21 mouse cellular contexts compared by ENCODE assay signal in genomic region chr4:120262206-120262605, GRCm38 (mm10). TPM values are rescaled to one million over a fixed set of nuclear protein-coding genes. Genes with fewer than 3 reads are reported as not detected.
DNase-seq lines count a peak whose midpoint lies in the region; ATAC-seq and TF ChIP-seq lines count a peak whose summit lies in the region.
"Had no signal": no experiment of that assay in that cellular context is flagged by ENCODE, and none has a peak within 500 bp of the region (broad histone marks: within the 10 kb centered on the region; RNA-seq: fewer than 3 reads in every experiment).

No protein-coding gene starts in this region.

- no peak for DNase-seq in hindbrain, embryonic 10.5 days (ENCODE audit: low spot score)
- DNase-seq in hindbrain, embryonic 11.5 days (ENCODE audit: low spot score): no peak
- no peak for DNase-seq in embryonic facial prominence, embryonic 14.5 days (ENCODE audit: low spot score)
- no peak for DNase-seq in midbrain, embryonic 14.5 days
- DNase-seq in left cerebral cortex, adult 18-20 months (ENCODE audit: low spot score in 2 of 2): no peak
- no peak for DNase-seq in lung, adult 2 months
- DNase-seq: adrenal gland, adult 2 months; cerebellum, adult 11-12 months; kidney, adult 11 months; kidney, postnatal 25 days; lung, adult 18-20 months; lung, postnatal 4 days; right cerebral cortex, adult 18-20 months; thymus, postnatal 36 days had no signal

- H3K9ac ChIP-seq in hindbrain, embryonic 11.5 days (ENCODE audit: low read depth, low read length): no peak overlapping the region
- no peak overlapping the region for H3K9ac ChIP-seq in embryonic facial prominence, embryonic 14.5 days (ENCODE audit: low read depth, low read length)
- H3K9ac ChIP-seq in forebrain, embryonic 16.5 days (replicated peaks; ENCODE audit: low read depth, low read length): peak overlapping the region; percentile 37
- H3K9ac ChIP-seq in midbrain, embryonic 14.5 days (replicated peaks; ENCODE audit: low read length): no peak overlapping the region
- H3K9ac ChIP-seq: embryonic facial prominence, embryonic 12.5 days; heart, embryonic 12.5 days had no signal

- TF ChIP-seq CTCF in lung, adult 2 months (IDR thresholded peaks at IDR 0.05; ENCODE audit: insufficient read depth, low read length): no peak

- no peaks in the 10 kb centered on the region for H3K9me3 ChIP-seq in hindbrain, embryonic 10.5 days
- no peaks in the 10 kb centered on the region for H3K9me3 ChIP-seq in hindbrain, embryonic 11.5 days (ENCODE audit: control insufficient read depth, low read length)
- H3K9me3 ChIP-seq in embryonic facial prominence, embryonic 14.5 days (ENCODE audit: control insufficient read depth, low read length): no peaks in the 10 kb centered on the region
- H3K9me3 ChIP-seq in forebrain, embryonic 16.5 days (ENCODE audit: control insufficient read depth, low read length): no peaks in the 10 kb centered on the region
- no peaks in the 10 kb centered on the region for H3K9me3 ChIP-seq in midbrain, embryonic 14.5 days (ENCODE audit: control insufficient read depth, low read length)
- H3K9me3 ChIP-seq: embryonic facial prominence, embryonic 12.5 days; heart, embryonic 12.5 days had no signal

- 43% methylated on average over 10 of the region's 10 CpGs for WGBS in hindbrain, embryonic 10.5 days
- WGBS in hindbrain, embryonic 11.5 days: 48% methylated on average over 10 of the region's 10 CpGs
- WGBS in embryonic facial prominence, embryonic 14.5 days: 24% methylated on average over 10 of the region's 10 CpGs
- WGBS in forebrain, embryonic 16.5 days: 8% methylated on average over 10 of the region's 10 CpGs
- 27% methylated on average over 10 of the region's 10 CpGs for WGBS in midbrain, embryonic 14.5 days
- 51% methylated on average over 10 of the region's 10 CpGs for WGBS in lung, adult 2 months

- no peak for TF ChIP-seq POLR2A in lung, adult 2 months (IDR thresholded peaks at IDR 0.05; ENCODE audit: borderline replicate concordance, extremely low read depth, low read depth, low read length)

- H3K36me3 ChIP-seq in hindbrain, embryonic 10.5 days: no peaks in the 10 kb centered on the region
- no peaks in the 10 kb centered on the region for H3K36me3 ChIP-seq in hindbrain, embryonic 11.5 days (ENCODE audit: control insufficient read depth, insufficient read depth, low read length)
- H3K36me3 ChIP-seq in embryonic facial prominence, embryonic 14.5 days (ENCODE audit: control insufficient read depth, insufficient read depth, low read length): no peaks in the 10 kb centered on the region
- H3K36me3 ChIP-seq in forebrain, embryonic 16.5 days (ENCODE audit: control insufficient read depth, insufficient read depth): no peaks in the 10 kb centered on the region
- 0 out of 2 replicates have a peak, but pooled peaks cover under 1% of the 10 kb centered on the region for H3K36me3 ChIP-seq in midbrain, embryonic 14.5 days (ENCODE audit: control insufficient read depth, insufficient read depth, low read length)
- H3K36me3 ChIP-seq: embryonic facial prominence, embryonic 12.5 days; heart, embryonic 12.5 days had no signal

- H3K4me2 ChIP-seq in hindbrain, embryonic 11.5 days (replicated peaks; ENCODE audit: low read depth, low read length): no peak overlapping the region
- H3K4me2 ChIP-seq in embryonic facial prominence, embryonic 14.5 days (ENCODE audit: low read depth, low read length): no peak overlapping the region
- H3K4me2 ChIP-seq in forebrain, embryonic 16.5 days (ENCODE audit: low read length): no peak overlapping the region
- no peak overlapping the region for H3K4me2 ChIP-seq in midbrain, embryonic 14.5 days (ENCODE audit: low read length)
- H3K4me2 ChIP-seq: embryonic facial prominence, embryonic 12.5 days; heart, embryonic 12.5 days had no signal

- peaks cover 43% of the 10 kb centered on the region for H3K4me1 ChIP-seq in hindbrain, embryonic 10.5 days (replicated peaks)
- H3K4me1 ChIP-seq in hindbrain, embryonic 11.5 days (replicated peaks; ENCODE audit: control insufficient read depth, insufficient read depth, low read length): peaks cover 11% of the 10 kb centered on the region
- H3K4me1 ChIP-seq in embryonic facial prominence, embryonic 14.5 days (ENCODE audit: control insufficient read depth, insufficient read depth, low read length): peaks cover 19% of the 10 kb centered on the region; the same call in 1 of the 2 replicates
- peaks cover 66% of the 10 kb centered on the region for H3K4me1 ChIP-seq in forebrain, embryonic 16.5 days (replicated peaks; ENCODE audit: control insufficient read depth, insufficient read depth, low read length)
- peaks cover 43% of the 10 kb centered on the region for H3K4me1 ChIP-seq in midbrain, embryonic 14.5 days (ENCODE audit: control insufficient read depth, insufficient read depth, low read length)
- H3K4me1 ChIP-seq in lung, adult 2 months (ENCODE audit: control insufficient read depth, insufficient read depth, low read length): no peaks in the 10 kb centered on the region

- H3K4me3 ChIP-seq in hindbrain, embryonic 10.5 days: no peak overlapping the region
- no peak overlapping the region for H3K4me3 ChIP-seq in hindbrain, embryonic 11.5 days (ENCODE audit: low read depth, low read length)
- no peak overlapping the region for H3K4me3 ChIP-seq in embryonic facial prominence, embryonic 14.5 days (ENCODE audit: low read depth, low read length)
- H3K4me3 ChIP-seq in forebrain, embryonic 16.5 days (replicated peaks; ENCODE audit: low read length): no peak overlapping the region
- no peak overlapping the region for H3K4me3 ChIP-seq in midbrain, embryonic 14.5 days (replicated peaks; ENCODE audit: low read depth, low read length)
- no peak overlapping the region for H3K4me3 ChIP-seq in lung, adult 2 months (replicated peaks; ENCODE audit: extremely low read depth, low read depth, low read length)
- H3K4me3 ChIP-seq: embryonic facial prominence, embryonic 12.5 days; heart, embryonic 12.5 days had no signal

- no peak for ATAC-seq in hindbrain, embryonic 11.5 days (ENCODE audit: low FRiP score)
- ATAC-seq in embryonic facial prominence, embryonic 14.5 days (ENCODE audit: low read depth): 0 out of 2 replicates have a peak, but pooled peaks have one; percentile 2
- ATAC-seq in forebrain, embryonic 16.5 days: peak; percentile 7; the same call in 1 of the 2 replicates
- no peak for ATAC-seq in midbrain, embryonic 14.5 days (ENCODE audit: low FRiP score, low TSS enrichment)
- ATAC-seq in granulocyte monocyte progenitor cell, adult 5-6 weeks (replicated peaks; ENCODE audit: poor library complexity, severe bottlenecking): no peak

- peak overlapping the region; percentile 25; the same call in 1 of the 2 replicates for H3K27ac ChIP-seq in hindbrain, embryonic 10.5 days
- H3K27ac ChIP-seq in hindbrain, embryonic 11.5 days (ENCODE audit: low read depth, low read length): no peak overlapping the region
- H3K27ac ChIP-seq in embryonic facial prominence, embryonic 14.5 days (replicated peaks; ENCODE audit: low read depth, low read length): no peak overlapping the region
- H3K27ac ChIP-seq in forebrain, embryonic 16.5 days (ENCODE audit: low read length): peak overlapping the region; percentile 90
- peak overlapping the region; percentile 74; the same call in 1 of the 2 replicates for H3K27ac ChIP-seq in midbrain, embryonic 14.5 days (replicated peaks; ENCODE audit: low read depth, low read length)

- peaks cover 99% of the 10 kb centered on the region for H3K27me3 ChIP-seq in hindbrain, embryonic 10.5 days (ENCODE audit: insufficient read depth, poor library complexity, severe bottlenecking)
- H3K27me3 ChIP-seq in hindbrain, embryonic 11.5 days (ENCODE audit: control insufficient read depth, insufficient read depth, low read length): peaks cover 24% of the 10 kb centered on the region
- H3K27me3 ChIP-seq in embryonic facial prominence, embryonic 14.5 days (replicated peaks; ENCODE audit: control insufficient read depth, insufficient read depth, low read length): peaks cover 23% of the 10 kb centered on the region
- peaks cover 4% of the 10 kb centered on the region; the same call in 1 of the 2 replicates for H3K27me3 ChIP-seq in forebrain, embryonic 16.5 days (replicated peaks; ENCODE audit: control insufficient read depth, insufficient read depth, low read length)
- H3K27me3 ChIP-seq in midbrain, embryonic 14.5 days (ENCODE audit: control insufficient read depth, insufficient read depth, low read length): peaks cover 22% of the 10 kb centered on the region

RNA-seq across cellular contexts. Expression of gene Foxo6, which starts 24.9 kb away (rescaled TPM):
- polyA plus RNA-seq in hindbrain, embryonic 10.5 days (2016; fragmentation: Nextera tagmentation; extraction: Ambion mirVana): 0.20 and 0.25 TPM in 2 replicates
- 0.20 and 0.39 TPM in 2 replicates for polyA plus RNA-seq in hindbrain, embryonic 11.5 days (2014; fragmentation: Nextera tagmentation; extraction: Ambion mirVana)
- polyA plus RNA-seq in embryonic facial prominence, embryonic 14.5 days (2014; fragmentation: Nextera tagmentation; extraction: Ambion mirVana): 0.47 and 0.72 TPM in 2 replicates
- polyA plus RNA-seq in forebrain, embryonic 16.5 days (2015; fragmentation: Nextera tagmentation; extraction: Ambion mirVana): 3.6 and 3.7 TPM in 2 replicates
- polyA plus RNA-seq in midbrain, embryonic 14.5 days (2014; fragmentation: Nextera tagmentation; extraction: Ambion mirVana): 2.0 and 2.6 TPM in 2 replicates
- total RNA-seq in left cerebral cortex, adult 18-20 months (2021): 10 to 100 TPM; 13.2 to 17.9 TPM
- polyA plus RNA-seq in lung, adult 2 months (2012; rRNA removed): 3.1 and 4.1 TPM in 2 replicates
- total RNA-seq in granulocyte monocyte progenitor cell, adult 5-6 weeks (2014; fragmentation: Nextera tagmentation): not detected in 2 replicates
- total RNA-seq in granulocyte monocyte progenitor cell, adult 5-6 weeks (2017): not detected in 2 replicates
- total RNA-seq: common myeloid progenitor, adult 5-6 weeks; liver, adult 2 months; neutrophil, adult 5-6 weeks had no signal

Comparison
In these comparisons a context has a peak if more than half of its experiments do, and no peak if none do; other contexts are left out.
1. H3K27ac ChIP-seq: peak in hindbrain, embryonic 10.5 days (single experiment), forebrain, embryonic 16.5 days (single experiment) and midbrain, embryonic 14.5 days (single experiment); none in hindbrain, embryonic 11.5 days (single experiment) and embryonic facial prominence, embryonic 14.5 days (single experiment).
2. ATAC-seq: peak in embryonic facial prominence, embryonic 14.5 days (single experiment) and forebrain, embryonic 16.5 days (single experiment); none in hindbrain, embryonic 11.5 days (single experiment), midbrain, embryonic 14.5 days (single experiment) and granulocyte monocyte progenitor cell, adult 5-6 weeks (single experiment).